10 mouse cellular contexts compared by ENCODE assay signal in the genomic region with DNA sequence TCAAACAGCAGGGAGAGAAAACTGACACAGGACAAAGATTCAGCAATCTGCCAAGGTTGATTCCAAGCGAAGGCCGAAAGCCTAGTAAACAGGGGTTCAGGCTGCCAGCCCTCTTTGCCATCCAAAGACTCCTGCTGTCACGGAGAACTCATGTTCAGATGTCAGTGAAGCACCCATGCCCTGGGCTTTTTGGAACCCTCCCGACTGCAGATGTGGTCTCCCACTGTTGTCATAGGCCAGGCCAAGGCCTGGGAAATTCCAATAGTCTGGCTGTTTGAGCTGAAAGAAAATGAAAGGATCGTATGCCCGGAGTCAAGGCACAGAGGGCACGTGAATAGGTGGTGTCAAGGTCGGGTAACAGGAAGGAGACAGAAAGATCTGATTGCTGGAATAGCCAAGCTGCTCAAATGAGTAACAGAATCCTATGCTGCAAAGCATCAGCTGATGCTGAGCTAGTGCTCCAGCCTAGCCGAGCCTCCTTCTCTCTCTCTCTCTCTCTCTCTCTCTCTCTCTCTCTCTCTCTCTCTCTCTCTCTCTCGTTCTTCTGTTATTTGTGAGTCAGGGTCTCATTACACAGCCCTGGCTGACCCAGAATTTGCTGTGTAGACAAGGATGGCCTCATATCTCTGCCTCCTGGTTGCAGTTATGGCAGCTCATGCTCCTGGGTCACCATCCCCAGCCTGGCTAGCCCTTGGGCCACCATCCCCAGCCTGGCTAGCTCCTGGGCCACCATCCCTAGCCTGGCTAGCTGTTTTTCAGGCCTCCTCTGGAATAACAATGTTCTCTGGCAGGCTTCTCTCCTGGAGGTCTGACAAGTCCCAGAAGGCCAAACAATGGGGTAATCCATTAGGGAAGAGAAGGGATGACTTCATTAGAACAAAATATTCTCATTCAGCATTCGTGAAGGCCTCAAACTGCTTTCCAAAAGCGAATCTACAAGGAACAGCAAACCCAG. TPM values are rescaled to one million over a fixed set of nuclear protein-coding genes. Genes with fewer than 3 reads are reported as not detected.
DNase-seq lines count a peak whose midpoint lies in the region; ATAC-seq and TF ChIP-seq lines count a peak whose summit lies in the region.
"Had no signal": no experiment of that assay in that cellular context is flagged by ENCODE, and none has a peak within 500 bp of the region (broad histone marks: within the 10 kb centered on the region; RNA-seq: fewer than 3 reads in every experiment).

No protein-coding gene starts in this region.

- no peak overlapping the region for H3K4me2 ChIP-seq in intestine, embryonic 16.5 days (ENCODE audit: low read depth, low read length)
- H3K4me2 ChIP-seq: stomach, embryonic 15.5 days had no signal

- H3K27me3 ChIP-seq in intestine, embryonic 16.5 days (replicated peaks; ENCODE audit: control insufficient read depth, insufficient read depth, low read length) = no peaks in the 10 kb centered on the region
- H3K27me3 ChIP-seq: stomach, embryonic 15.5 days had no signal

- DNase-seq in lung, adult 18-20 months = peak; percentile 29 to 52
- DNase-seq in lung, adult 2 months = no peak
- peak; percentile 90 for DNase-seq in adipocyte (ENCODE audit: low spot score)
- DNase-seq in gastrocnemius, adult 2 months = peak; percentile 80
- DNase-seq in left cerebral cortex, adult 9 months (ENCODE audit: low spot score in 2 of 2) = peak; percentile 48 to 69
- DNase-seq in liver = no peak

- intact Hi-C loops in gastrocnemius, adult 2 months (cut with DNase I) = no loop called here

- no peak overlapping the region for H3K9ac ChIP-seq in intestine, embryonic 16.5 days (ENCODE audit: low read depth, low read length)
- H3K9ac ChIP-seq: stomach, embryonic 15.5 days had no signal

- no peaks in the 10 kb centered on the region; the same call in 1 of the 2 replicates for H3K4me1 ChIP-seq in lung, adult 2 months (ENCODE audit: control insufficient read depth, insufficient read depth, low read length)
- no peaks in the 10 kb centered on the region for H3K4me1 ChIP-seq in intestine, embryonic 16.5 days (ENCODE audit: control insufficient read depth, insufficient read depth, low read length)
- H3K4me1 ChIP-seq: limb, embryonic 10.5 days; stomach, embryonic 15.5 days had no signal

- no peak for ATAC-seq in inflammation-experienced regulatory T-cells, adult 6 months
- ATAC-seq in intestine, embryonic 16.5 days = no peak

- H3K9me3 ChIP-seq in intestine, embryonic 16.5 days (ENCODE audit: control insufficient read depth, low read length) = no peaks in the 10 kb centered on the region
- H3K9me3 ChIP-seq: limb, embryonic 10.5 days; stomach, embryonic 15.5 days had no signal

- no peak overlapping the region for H3K4me3 ChIP-seq in lung, adult 2 months (replicated peaks; ENCODE audit: extremely low read depth, low read depth, low read length)
- H3K4me3 ChIP-seq in gastrocnemius, adult 2 months = no peak overlapping the region
- H3K4me3 ChIP-seq in intestine, embryonic 16.5 days (ENCODE audit: low read length) = no peak overlapping the region
- H3K4me3 ChIP-seq: limb, embryonic 10.5 days; stomach, embryonic 15.5 days had no signal

- no peaks in the 10 kb centered on the region for H3K36me3 ChIP-seq in intestine, embryonic 16.5 days (ENCODE audit: control insufficient read depth, insufficient read depth, low read length)
- H3K36me3 ChIP-seq: limb, embryonic 10.5 days; stomach, embryonic 15.5 days had no signal

- peak overlapping the region; percentile 83 for H3K27ac ChIP-seq in gastrocnemius, adult 2 months
- no peak overlapping the region for H3K27ac ChIP-seq in intestine, embryonic 16.5 days (ENCODE audit: low read length)
- H3K27ac ChIP-seq: limb, embryonic 10.5 days; stomach, embryonic 15.5 days had no signal

- TF ChIP-seq POLR2A in lung, adult 2 months (IDR thresholded peaks at IDR 0.05; ENCODE audit: borderline replicate concordance, extremely low read depth, low read depth, low read length) = no peak

- 49% methylated on average over 12 of the region's 12 CpGs for WGBS in lung, adult 2 months
- WGBS in intestine, embryonic 16.5 days = 54% methylated on average over 12 of the region's 12 CpGs

- no peak for TF ChIP-seq CTCF in lung, adult 2 months (IDR thresholded peaks at IDR 0.05; ENCODE audit: insufficient read depth, low read length)
- no peak for TF ChIP-seq CTCF in gastrocnemius, adult 2 months (IDR thresholded peaks at IDR 0.05)

RNA-seq across cellular contexts. Expression of a gene that starts 9.1 kb away (rescaled TPM):
- 22.3 and 23.1 TPM in 2 replicates for polyA plus RNA-seq in lung, adult 2 months (2012; rRNA removed)
- 10 to 100 TPM; 57.6 to 77.2 TPM for total RNA-seq in gastrocnemius, adult 2 months (2021)
- polyA plus RNA-seq in inflammation-experienced regulatory T-cells, adult 6 months (2017; shearing (Covaris generic)) = 10 to 100 TPM; 23.4 to 47.0 (median 45.1) TPM
- 95.7 and 101 TPM in 2 replicates for polyA plus RNA-seq in intestine, embryonic 16.5 days (2015; fragmentation: Nextera tagmentation; extraction: Ambion mirVana)

RNA-seq across cellular contexts. Expression of a gene that starts 26.0 kb away (rescaled TPM):
- polyA plus RNA-seq in lung, adult 2 months (2012; rRNA removed) = 5.1 and 8.3 TPM in 2 replicates
- 10 to 100 TPM; 34.1 to 50.7 TPM for total RNA-seq in gastrocnemius, adult 2 months (2021)
- polyA plus RNA-seq in inflammation-experienced regulatory T-cells, adult 6 months (2017; shearing (Covaris generic)) = 10 to 100 TPM; 39.1 to 45.1 (median 39.1) TPM
- 65.0 and 65.4 TPM in 2 replicates for polyA plus RNA-seq in intestine, embryonic 16.5 days (2015; fragmentation: Nextera tagmentation; extraction: Ambion mirVana)

Comparison
In these comparisons a context has a peak if more than half of its experiments do, and no peak if none do; other contexts are left out.
1. DNase-seq: peak in lung, adult 18-20 months (2 of 2), adipocyte (single experiment), gastrocnemius, adult 2 months (single experiment) and left cerebral cortex, adult 9 months (2 of 2); none in lung, adult 2 months (single experiment) and liver (single experiment).